Mouse (Mus musculus) megakaryocyte, adult 5-6 weeks (primary cell): ENCODE measurements around the gene Inca1. TPM values are rescaled to one million over a fixed set of nuclear protein-coding genes. Genes with fewer than 3 reads are reported as not detected.

Experiments
- ATAC-seq: 2 replicates; pipeline ENCODE4 v1.8.0; 2016; ENCODE audit warnings: mild to moderate bottlenecking, inconsistent platforms; ENCODE audit not compliant: poor library complexity, severe bottlenecking
- total RNA-seq, 2 experiments: library from RNA; stranded (forward) in 1 of 2; stranded (reverse) in 1 of 2; fragments of 153-499, 151-499 nt in 1 of 2; fragments of 221-1000, 200-1000 nt in 1 of 2; gene quantifications; 2 replicates each; pipeline versions ENCODE4 v1.2.3 to v1.2.4; 2015 to 2017

Gene Inca1
- total RNA-seq, 2 experiments from 2014 or later: not detected

DNA sequence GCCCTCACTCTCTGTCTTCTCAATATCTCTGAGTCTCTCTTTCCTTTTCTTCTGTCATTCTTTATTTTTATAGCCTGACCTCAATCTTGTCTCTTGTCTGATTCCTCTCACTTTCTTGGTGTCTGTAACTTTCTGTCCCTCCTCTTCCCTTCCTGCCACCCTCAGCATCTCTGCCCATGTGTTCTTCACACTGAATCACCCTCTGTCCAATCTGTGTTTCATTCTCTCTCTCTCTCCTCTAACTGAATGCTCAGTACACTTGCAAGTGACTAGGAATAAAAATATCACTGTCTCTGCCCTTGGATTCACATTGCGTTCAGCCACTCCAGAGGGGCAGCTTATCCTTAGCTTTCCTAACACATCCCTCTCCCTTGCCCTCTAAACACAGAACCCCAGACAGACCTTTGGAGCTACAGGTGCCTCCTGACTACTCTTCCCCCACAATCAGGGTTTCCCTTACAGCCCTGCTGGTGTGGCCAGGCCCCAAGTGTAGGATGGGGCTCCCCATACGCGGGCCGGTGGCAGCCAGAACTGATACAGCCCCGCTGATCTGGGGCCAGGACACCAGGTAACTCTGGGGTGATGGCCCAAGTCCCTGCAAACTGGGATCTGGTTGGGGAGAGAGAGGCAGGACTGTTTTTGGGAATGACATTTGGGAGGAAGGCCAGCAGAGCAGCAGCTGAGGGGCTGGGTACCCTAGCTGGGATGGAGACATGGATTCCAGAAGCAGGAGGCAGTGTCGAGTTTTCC is 2.2 kb upstream of the Inca1 start:
- ATAC-seq: no peak

DNA sequence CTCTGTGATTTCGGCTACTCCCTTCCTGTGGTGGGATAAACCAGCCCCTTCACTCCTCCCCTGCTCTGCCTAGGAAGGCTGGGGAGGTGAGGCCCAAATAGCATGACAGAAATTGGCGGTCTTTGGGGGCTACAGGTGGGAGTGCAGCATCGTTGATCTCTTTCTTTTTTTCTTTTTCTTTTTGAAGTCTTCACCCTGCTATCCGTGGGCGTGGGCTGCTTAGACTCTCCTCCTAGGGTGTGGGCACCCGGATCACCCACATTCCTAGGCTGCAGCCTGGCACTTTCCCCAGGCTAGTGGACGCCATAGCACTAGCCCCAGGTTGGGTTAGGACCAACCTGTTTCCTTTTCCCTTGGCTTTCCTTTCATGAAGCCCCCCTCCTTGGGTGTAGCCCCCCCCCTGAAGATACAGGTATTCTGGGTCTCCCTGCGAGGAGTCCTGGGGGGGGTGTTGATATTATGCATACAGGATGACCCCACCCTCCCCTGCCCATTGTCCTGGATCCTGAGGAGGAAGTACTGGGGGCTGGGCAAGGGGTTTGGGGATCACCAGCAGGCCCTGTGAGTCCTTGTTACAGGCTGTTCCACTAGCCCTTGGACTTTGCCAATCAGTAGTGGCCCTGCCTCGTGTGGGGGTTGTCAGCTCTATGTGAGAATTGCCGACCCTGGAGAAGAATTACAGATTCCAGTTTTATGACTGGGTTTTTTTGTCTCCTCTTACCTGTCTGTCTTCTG is 1.4 kb upstream of the Inca1 start:
- ATAC-seq: no peak

DNA sequence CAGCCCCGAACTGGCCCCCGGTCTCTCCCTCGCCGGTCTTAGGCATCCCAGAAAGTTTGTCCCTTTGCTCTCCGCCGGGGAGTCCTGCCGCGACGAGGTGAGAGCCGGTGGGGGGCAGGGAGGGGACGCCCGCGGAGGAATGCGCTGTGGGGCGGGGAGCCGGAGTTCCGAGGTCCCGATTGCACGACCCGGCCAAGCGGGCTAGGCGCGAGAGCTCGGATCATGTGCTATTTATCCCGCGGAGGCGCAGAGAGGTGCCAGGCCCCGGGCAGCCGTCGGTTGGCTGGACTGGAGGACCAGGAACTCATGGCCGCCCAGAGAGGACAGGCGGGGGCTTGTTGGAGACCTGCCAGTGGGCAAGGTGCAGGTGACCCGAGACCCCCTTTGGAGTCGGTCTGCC is 658 bp upstream of the Inca1 start:
- ATAC-seq: 0 out of 2 replicates have a peak, but pooled peaks have one; percentile 13

DNA sequence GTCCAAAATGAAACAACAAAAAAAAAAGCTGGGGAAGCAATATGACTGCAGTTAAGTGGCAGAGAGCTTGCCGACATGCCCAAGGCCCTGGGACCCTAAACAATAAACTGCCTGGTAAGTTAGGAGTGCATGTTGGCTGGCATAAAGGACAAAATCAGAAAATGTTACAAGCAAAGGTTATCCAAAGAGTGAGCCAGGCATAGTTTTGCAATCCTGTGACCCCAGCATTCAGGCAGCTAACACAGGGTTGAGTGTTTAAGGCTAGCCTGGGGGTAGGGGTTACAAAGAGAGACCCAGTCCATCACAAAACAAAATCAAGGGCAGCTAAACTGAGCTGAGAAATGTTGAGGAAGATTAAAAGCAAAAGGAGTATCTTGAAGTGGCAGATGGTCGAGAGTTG is 904 bp downstream of the Inca1 start:
- ATAC-seq: no peak

DNA sequence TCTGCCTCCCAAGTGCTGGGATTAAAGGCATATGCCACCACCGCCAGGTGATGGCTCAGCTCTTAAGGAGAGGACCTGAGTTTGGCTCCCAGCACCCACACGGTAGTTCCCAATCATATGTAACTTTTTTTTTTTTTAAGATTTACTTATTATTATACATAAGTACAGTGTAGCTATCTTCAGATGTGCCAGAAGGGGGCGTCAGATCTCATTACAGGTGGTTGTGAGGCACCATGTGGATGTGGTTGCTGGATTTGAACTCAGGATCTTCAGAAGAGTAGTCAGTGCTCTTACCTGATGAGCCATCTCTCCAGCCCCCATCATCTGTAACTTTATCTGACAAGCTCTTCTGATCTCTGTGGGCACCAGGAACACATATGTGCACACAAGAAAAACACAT is 2.6 kb downstream of the Inca1 start:
- no peak for ATAC-seq

DNA sequence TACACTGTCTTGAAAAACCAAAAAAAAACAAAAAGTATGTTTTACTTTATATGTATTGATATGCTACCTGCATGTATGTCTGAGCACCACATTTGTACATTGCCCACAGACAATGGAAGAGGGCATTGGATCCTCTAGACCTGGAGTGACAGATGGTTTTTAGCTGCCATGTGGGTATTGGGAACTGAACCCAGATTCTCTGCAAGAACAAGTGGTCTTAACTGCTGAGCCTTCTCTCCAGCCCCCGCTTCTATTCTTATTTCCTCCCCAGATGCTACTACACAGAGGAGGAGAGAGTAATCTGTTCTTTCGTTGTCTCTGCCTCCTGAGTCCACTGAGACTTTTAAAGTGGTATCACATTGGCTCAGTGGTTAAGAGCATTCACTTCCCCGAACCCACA is 6.5 kb downstream of the Inca1 start:
- ATAC-seq: no peak

DNA sequence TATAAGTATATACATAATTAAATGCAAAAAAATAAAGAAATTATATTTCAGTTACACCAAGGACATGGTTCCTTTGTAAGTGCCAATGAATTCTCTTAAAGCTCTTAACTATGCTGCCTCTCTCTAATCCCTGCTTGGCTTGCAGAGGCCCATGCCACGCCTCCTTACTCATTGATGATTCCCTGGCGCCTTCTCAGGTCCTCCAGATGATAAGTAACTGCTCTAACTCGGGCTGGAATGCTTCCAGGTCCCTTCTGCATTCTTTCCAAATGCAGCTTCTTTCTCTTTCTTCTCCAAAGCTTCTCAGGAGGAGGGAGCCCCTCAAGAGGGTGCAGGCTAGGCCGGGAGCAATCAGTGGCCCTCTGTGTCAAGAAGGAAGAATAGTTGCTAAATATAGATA is 10.4 kb downstream of the Inca1 start:
- ATAC-seq: no peak

DNA sequence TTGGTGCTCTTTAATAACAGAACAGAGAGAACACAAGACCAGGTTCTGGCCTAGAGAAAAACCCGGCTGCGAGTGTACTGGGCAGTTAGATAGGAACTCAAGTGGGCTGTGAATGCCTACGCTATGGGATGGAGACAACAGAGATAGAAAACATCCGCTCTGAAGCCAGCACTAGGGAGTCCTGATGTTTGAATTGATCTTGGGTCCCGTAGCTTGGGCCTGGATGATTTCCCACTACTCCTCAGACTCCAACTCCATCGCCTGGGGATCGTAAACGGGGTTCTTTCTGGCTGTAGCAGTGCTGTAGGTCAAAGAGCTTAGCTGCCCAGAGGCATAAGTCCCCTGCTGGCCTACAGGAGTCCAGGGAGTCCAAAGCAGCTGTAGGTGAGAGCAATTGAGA is 11.6 kb downstream of the Inca1 start:
- ATAC-seq: no peak

DNA sequence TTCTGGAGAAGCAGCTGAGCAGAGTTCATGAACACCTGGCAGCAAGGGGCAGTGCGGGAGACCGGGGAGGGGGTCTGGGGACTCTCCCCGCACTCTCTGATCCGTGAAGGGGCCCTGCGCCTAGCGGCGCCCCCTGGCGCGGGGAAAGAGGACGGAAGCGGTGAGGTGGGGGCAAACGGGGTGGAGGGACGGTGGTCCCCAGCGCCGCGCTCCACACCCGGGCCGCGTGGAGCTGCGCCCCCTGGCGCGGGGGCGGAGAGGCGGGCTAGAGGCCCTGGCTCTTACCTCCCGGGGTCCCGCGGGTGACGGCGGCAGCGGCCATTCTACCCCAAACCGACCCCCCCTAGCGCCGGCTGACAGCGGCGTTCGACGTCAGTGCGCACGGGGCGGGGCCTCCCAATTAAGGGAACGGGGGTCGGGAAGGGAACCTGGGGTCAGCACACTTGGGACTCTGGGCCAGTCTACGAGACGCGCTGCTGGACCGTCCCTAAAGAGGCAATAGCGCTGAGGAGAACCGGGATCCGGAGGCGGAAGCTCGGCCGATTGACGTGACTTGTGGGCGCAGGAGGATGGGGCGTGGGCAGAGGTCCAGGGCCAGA is 12.3 kb downstream of the Inca1 start, which contains the start of gene Camta2:
TSS of gene Camta2 (minus strand) at position 505 of the 599 bp plus-strand sequence.
- ATAC-seq: peak; percentile 79

DNA sequence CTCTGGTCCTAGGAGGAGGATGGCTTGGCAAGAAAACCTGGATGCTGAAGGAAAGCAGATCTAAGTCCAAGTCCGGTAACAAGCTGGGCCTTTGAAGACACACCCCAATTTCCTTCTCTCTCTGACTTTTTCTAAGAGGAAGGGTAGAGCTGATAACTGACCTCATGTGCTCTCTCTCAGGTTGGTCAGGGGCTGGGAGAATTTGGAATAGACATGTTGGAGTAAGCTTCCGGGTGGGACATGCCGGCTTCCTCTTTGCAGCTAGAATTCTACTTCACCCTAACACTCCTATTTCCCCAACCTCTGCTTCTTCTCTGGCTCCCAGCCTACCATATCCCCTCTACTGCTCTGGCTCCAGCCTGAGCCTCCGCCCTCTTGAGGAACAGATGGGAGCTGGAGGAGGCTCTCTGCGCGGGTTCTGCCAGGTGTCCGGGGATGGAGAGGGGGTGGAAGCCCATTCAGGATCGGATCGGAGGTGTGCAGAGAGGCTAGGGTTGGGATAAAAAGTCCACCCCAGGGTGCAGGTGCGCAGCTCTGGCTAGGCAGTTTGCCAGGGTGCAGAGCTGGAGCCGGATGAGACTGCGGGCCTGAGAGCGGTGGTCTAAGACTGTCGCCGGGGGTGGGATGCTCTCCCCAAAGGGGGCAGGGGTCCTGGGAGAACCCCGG is 12.9 kb downstream of the Inca1 start:
- peak; percentile 45 for ATAC-seq

DNA sequence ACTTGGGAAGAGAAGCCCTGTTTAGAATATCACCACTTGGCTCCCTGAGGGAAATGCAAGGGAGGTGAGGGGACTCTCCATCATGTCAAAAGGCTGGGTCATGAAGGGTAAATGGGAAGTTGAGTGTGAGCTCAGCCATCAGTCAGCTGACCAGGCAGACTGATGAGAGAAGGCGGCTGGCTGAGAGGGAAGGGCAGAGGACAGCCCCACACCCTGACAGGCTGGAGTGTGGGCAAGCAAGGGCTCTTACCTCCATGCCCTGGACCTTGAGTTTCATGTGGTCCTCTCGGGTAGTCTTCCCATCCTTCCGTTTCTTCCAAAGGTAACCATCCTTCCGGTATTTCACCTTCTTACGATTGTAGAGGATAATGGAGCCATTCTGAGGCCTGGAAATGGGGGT is 16.3 kb downstream of the Inca1 start:
- no peak for ATAC-seq

DNA sequence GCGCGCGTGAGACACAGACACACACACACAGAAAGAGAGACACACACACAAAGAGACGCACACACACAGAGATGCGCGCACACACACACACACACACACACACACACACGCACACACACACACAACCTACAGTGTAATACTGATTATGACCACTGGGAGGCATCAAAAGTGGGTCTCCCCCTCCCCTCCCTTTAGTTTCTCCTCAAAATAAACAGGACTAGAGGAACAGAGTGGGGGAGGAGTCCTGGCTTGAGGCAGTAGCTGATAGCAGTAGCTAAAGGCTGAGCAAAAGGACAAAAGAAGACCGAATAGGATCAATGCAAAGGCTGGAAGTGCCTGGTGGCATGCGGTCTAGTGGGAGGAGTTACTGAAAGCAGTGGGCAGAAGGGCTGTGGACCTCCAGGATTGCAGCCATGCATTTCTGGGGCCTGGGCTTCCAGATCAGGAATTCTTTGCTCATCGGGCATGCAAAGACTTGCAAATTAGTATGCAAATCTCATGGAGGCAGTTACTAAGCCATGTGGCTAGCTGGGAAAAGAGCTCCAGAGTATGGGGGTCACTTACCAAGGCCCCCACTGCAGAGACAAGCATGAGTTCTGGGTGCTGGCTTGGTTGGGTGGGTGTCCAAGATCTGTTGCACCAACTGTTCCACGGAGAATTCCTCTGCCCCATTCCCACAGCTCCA is 17.9 kb downstream of the Inca1 start:
- no peak for ATAC-seq

DNA sequence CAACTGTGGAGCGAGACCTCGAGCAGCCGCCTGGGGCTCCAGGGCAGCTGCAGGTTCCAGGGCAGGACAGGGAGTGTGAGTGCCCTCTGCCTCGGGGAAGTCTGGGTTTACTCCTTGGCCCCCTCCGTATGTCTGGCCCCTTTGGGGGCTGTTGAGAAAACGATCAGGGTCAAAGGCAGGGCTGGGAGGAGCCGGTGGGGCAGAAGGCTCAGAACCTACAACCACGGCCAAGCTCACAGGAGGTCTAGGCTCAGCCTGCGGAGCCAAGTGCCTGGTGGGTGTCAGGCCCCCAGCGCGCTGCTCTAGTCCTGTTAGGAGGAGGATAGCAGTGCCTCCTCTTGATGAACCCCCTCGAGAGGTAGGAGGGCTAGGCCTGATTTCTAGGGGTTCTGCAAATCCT is 18.8 kb downstream of the Inca1 start:
- ATAC-seq: no peak

DNA sequence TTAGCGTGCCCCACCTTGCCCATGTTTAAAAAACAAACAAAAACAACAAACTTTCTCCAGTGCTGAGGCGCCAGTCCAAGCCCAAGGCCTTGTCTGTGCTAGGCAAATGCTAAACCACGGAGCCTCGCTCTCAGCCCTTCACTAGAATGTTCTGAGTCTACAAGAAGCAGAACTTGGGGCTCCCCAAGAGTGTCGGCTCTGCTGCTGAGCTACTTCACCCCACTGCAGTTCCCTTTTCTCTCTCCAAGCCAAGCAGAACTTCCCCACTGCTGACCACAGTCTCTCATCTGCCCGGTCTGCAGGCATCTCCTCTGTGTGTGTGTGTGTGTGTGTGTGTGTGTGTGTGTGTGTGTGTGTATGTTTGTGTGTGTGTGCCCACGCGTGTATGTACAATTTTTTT is 20.1 kb downstream of the Inca1 start:
- peak; percentile 98 for ATAC-seq

DNA sequence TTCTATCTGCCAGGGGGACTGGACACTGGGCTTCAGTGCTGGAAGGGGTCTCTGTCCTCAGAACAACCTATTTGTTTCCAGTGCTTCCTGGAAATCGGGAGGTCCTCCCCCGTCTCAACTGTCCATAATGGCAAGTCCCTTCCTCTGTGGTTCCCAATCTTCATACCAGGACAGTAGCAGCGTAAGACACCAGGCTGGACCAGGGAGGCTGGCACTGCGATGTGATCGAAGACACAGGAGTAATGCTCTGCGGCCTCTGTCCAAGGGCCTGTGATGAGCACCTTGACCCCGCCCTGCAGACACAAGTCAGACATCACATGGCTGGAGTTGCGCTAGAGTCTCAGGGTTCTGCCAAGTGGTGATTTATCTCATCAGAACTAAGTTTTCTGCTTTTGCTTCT is 20.6 kb downstream of the Inca1 start:
- no peak for ATAC-seq

DNA sequence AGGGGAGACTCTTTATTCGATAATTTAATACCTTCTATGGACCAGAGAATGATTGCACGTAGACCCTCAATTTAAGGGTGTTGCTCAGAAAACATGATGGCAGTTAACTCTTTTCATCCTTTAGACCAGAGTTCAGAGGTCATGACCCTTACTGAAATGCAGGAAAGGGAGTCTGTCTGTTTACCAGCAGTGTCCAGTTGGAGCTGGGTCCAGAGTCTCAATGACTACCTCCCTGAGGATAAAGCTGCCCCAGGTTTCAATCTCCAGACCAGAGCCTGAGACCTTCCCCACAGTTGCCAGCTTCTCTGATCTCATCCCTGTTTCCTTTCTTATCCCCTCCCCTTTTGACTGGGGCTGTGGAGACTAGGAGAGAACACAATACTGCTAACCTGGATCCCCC is 21.4 kb downstream of the Inca1 start:
- no peak for ATAC-seq

DNA sequence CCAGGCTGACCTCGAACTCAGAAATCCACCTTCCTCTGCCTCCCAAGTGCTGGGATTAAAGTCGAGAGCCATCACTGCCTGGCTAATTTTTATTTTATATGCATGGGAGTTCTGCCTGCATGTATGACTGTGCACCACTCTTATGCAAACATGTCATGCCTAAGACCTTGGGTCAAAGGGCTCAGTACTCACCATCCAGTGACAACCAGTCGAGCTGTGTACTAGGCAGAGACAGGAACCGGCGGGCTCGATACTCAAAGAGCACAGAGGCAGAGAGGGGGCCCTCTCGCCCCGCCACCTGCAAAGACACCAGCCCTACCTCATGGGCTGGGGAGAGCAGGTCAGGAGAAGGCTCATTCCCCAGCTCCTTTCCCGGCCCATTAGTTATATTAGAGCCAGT is 21.9 kb downstream of the Inca1 start:
- no peak for ATAC-seq

DNA sequence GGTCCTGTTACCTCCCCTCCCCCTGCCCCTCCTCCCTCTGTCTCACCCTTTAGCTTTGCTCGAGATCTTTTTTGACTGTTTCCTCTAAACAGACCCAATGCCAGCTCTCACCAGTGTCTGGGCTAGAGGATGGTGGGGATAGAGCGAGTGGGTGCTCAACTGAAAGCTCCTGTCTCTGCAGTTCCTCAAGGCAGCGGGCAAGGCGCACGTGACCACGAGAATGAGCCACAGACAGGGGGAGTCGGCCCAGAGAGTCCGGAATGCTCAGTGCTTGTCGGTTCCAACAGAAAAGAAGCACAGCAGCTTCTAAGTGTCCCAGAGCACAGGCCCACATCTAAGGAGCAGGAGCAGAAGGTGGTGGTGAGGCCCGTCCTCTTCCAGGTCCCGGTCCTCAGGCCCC is 25.5 kb downstream of the Inca1 start:
- ATAC-seq: no peak

DNA sequence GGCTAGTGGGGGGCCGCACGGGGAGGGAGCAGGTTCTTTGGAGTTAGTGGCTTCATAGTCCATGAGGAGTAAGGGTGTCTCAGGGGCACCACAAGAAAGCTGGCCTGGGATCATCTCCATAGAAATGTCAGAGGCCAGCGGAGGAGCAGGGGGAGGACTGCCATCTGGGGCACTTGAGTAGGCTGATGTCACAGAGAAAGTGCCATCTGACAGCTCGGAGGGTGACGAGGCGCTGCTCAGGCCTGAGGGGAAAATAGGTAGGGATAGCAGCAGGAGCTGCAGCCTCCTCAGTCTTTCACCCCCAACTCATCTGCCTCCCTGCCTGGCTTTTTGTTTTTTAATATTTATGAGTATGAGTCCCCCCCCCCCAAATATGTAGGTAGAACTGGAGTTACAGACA is 25.9 kb downstream of the Inca1 start:
- no peak for ATAC-seq

DNA sequence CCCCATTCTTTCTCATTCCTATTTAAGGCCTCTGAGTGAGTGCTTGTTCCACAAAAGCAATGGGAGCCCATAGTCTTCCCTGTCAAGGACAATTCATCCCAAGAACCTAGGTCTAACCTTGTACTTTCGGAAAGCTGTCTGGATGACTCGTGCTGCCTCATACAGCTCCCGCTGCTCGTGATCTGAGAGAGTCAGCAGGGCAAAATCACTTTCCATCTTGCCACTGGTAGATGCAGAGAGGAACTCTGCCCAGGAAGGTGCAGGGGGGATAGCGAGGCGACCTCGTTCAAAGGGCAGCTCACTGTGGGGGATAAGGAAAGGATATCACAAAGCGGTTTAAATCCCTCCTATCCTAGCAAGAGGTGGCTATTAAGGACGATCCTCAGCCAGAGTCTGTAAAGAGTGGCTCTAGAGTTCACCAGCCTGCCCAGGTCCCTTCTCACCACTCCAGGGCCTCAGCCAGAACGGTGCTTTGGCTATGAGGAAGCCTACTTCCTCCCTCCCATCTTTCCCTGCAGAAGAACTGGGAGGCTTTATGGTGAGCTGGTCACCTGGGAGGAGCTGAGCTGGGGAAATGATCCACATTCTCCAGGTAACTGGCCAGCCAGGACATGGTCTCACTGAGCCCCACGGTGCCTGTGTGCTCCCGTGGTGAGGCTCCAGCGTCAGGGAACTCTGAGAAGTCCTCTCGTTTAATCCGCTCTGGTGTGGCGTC is 28.5 kb downstream of the Inca1 start:
- no peak for ATAC-seq
